Mouse (Mus musculus): ENCODE data around the gene Prph2.

DNA sequence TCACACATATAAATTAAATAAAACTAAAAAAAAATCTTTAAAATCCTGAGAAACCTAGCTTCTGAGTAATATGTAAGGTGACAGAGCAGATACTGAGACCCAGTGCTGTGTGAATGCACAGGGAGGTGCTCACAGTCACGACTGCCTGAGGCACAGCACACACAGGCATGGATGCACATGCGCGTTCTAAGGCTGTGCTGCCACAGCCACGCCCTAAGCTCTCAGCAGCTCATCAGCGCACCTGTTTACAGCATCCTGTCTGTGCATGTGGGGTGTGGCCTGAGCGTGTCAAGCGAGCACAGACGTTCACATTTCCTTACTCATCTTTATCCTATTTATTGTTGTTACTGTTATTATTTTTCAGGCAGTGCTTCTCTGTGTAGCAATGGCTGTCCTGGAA is 30.2 kb downstream of the Prph2 start:
- no peak for TF ChIP-seq POLR2A (IDR thresholded peaks at IDR 0.05; ENCODE audit: low read depth, low read length)
- TF ChIP-seq CTCF (IDR thresholded peaks at IDR 0.05; ENCODE audit: borderline replicate concordance, insufficient read depth, low read length) = no peak

All from embryonic fibroblast, embryonic 13.5 days (primary cell).